Mouse (Mus musculus) macrophage (primary cell): ENCODE data around the gene Eif2s3x. TPM values are rescaled to one million over a fixed set of nuclear protein-coding genes. Genes with fewer than 3 reads are reported as not detected.
"Not testable (repeated sequence)": the region's sequence is repeated elsewhere in the genome, so short reads cannot be mapped to it uniquely, and the experiment has no call there.

Source experiments
- H3K27ac ChIP-seq: fragments of 350-480 bp; formaldehyde crosslinking; 2 replicates; pipeline ENCODE4 v1.9.0; 2021
- H3K36me3 ChIP-seq: fragments of 350-480 bp; formaldehyde crosslinking; 2 replicates; pipeline ENCODE4 v1.9.0; 2021; ENCODE audit errors: inconsistent target
- H3K4me3 ChIP-seq: fragments of 350-480 bp; formaldehyde crosslinking; 2 replicates; pipeline ENCODE4 v1.9.0; 2021; ENCODE audit errors: inconsistent target
- H3K79me2 ChIP-seq: fragments of 350-480 bp; formaldehyde crosslinking; 2 replicates; pipeline ENCODE4 v1.9.0; 2021; ENCODE audit errors: inconsistent target
- WGBS: methylation state at CpG from one replicate; pipeline ENCODE4 v1.1.7; 2026; ENCODE audit warnings: inconsistent platforms; ENCODE audit not compliant: missing documents; 5-methylcytosine and 5-hydroxymethylcytosine counted together
- polyA plus RNA-seq: library from polyadenylated mRNA; stranded (reverse); fragments of 250-400 nt; gene quantifications from 3 replicates; pipeline ENCODE4 v1.2.4, GENCODE M21; 2018; ENCODE audit warnings: inconsistent platforms
- total RNA-seq, 78 experiments: library from RNA; depleted of rRNA; stranded (reverse); fragments of 250-400 nt; gene quantifications; 1 replicate in 9 of 78; 2 replicates in 24 of 78; 3 replicates in 43 of 78; 4 replicates in 2 of 78; pipeline ENCODE4 v1.2.4; 2018; ENCODE audit warnings: inconsistent platforms in 56 of 78

Eif2s3x gene
- 10 to 100 TPM; 16.6 to 37.3 (median 26.2) TPM for total RNA-seq (2018; cell fraction: chromatin; rRNA removed)
- total RNA-seq (2018; cell fraction: cytosol; rRNA removed) = 100 to 1,000 TPM in 20 of 26 experiments, 10 to 100 TPM in 6; 83.6 to 141 (median 113) TPM
- 100 to 1,000 TPM in 2 of 26 experiments, 10 to 100 TPM in 24; 30.5 to 126 (median 55.9) TPM for total RNA-seq (2018; cell fraction: nucleus; rRNA removed)
- polyA plus RNA-seq = 98.9 to 165 TPM (median 134 TPM) in 3 replicates

DNA sequence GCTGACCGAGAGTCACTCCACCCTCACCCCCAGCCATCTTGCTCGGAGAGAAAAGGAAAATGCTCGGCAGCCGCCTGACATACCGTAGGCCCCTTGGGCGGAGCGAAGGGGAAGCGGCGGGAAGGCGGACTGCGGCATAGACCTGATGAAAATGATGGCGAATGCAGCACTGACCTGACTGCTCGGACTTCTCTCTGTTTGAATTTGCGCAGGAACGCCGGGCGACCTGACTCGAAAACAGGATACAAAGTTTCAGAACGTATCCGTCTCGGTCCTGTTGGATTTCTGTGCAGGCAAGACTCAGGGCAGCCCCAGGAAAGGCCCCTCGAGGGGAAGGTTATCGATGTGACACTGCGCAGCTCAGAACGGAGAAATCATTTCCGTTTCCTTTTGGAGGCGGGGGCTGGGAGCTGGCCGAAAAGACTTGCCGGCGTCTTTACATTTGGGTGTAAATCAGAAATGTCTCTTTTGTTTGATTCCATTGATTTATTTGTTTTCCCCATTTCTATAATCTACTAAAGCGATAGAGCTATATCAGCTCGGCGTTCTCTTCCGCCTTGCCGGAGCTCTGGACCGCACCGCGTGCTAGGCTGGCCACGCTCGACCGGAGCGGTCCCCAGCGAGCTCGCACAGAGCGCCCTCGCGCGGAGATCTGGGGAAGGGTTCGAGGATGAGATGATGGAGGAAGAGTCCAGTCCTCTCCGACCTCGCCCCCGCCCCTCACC is at the start of gene Eif2s3x:
Eif2s3x (minus strand) TSS at position 266 of the 725 bp plus-strand sequence.
- H3K27ac ChIP-seq = peak within 1 kb of the TSS; percentile 88
- WGBS = under 1% methylated on average over 41 of the region's 52 CpGs
- H3K79me2 ChIP-seq = peaks cover 46% of the 10 kb centered on the region
- H3K36me3 ChIP-seq = peaks cover 19% of the 10 kb centered on the region
- peak within 1 kb of the TSS; percentile 99 for H3K4me3 ChIP-seq

- peak overlapping the region; percentile 40 for H3K4me3 ChIP-seq
- H3K36me3 ChIP-seq = no peaks in the 10 kb centered on the region
- 48% methylated on average over 12 of the region's 12 CpGs for WGBS
- H3K79me2 ChIP-seq = peaks cover 13% of the 10 kb centered on the region; the same call in 1 of the 2 replicates
- H3K27ac ChIP-seq = no peak overlapping the region
Measured at GRCm38 (mm10) chrX:94235601-94236000, 22.9 kb upstream of the Eif2s3x start.

- Histone ChIP-seq H3K4me3 (peak overlapping the region; percentile 40), H3K79me2 (peaks cover 13% of the 10 kb centered on the region; the same call in 1 of the 2 replicates), H3K36me3 (no peaks in the 10 kb centered on the region), H3K27ac (no peak overlapping the region)
- 26% methylated on average over 13 of the region's 35 CpGs for WGBS
Measured at GRCm38 (mm10) chrX:94235190-94235555, 22.5 kb upstream of the Eif2s3x start.

- Histone ChIP-seq H3K27ac (no peak within 1 kb of the TSS), H3K79me2 (peaks cover 13% of the 10 kb centered on the region; the same call in 1 of the 2 replicates), H3K4me3 (peak within 1 kb of the TSS; percentile 40), H3K36me3 (no peaks in the 10 kb centered on the region)
- WGBS = 13% methylated on average over 46 of the region's 70 CpGs
Measured at GRCm38 (mm10) chrX:94234532-94235189, 22.0 kb upstream of the Eif2s3x start, which contains the start of gene Klhl15. Klhl15 (plus strand) TSS chrX:94234599.

DNA sequence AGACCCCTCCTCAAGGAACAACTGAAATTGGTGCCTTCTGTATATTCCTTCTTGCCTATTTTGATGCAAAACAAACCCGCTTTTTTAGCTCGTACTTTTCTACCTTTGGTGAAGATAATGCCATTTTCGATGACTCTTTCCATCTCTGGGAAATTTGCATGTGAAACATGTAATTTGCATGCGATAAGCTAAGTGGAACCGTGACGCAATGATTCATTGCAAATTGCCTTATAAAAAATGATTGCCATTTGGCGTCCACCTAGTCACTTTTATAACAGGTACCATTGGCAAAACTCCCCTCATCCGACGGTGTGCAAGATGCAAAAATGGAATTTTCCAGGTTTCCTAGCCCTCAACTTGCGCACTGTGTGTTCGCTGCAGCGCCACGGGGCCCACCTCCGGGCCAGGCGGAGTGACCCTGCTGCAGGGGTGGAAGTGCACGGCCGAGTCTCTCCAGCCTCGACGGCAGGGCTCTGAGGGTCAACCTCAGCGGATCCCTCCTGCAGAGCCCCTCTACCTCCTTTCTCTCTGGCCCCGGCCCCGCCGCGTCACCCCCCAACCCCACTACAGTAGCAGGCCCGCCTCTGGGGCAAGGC is 21.4 kb upstream of the Eif2s3x start:
- H3K4me3 ChIP-seq = peak overlapping the region; percentile 30
- peaks cover 13% of the 10 kb centered on the region; the same call in 1 of the 2 replicates for H3K79me2 ChIP-seq
- WGBS = 20% methylated on average over 17 of the region's 25 CpGs
- no peaks in the 10 kb centered on the region for H3K36me3 ChIP-seq
- H3K27ac ChIP-seq = no peak overlapping the region

GRCm38 (mm10) chrX:94233432-94233831 is 20.8 kb upstream of the Eif2s3x start:
- 21% methylated on average over 5 of the region's 5 CpGs for WGBS
- no peak overlapping the region for H3K27ac ChIP-seq
- peaks cover 13% of the 10 kb centered on the region; the same call in 1 of the 2 replicates for H3K79me2 ChIP-seq
- no peak overlapping the region for H3K4me3 ChIP-seq
- no peaks in the 10 kb centered on the region for H3K36me3 ChIP-seq

GRCm38 (mm10) chrX:94213384-94213783 is 722 bp upstream of the Eif2s3x start:
- WGBS = 9% methylated on average over 7 of the region's 7 CpGs
- no peak overlapping the region for H3K27ac ChIP-seq
- H3K36me3 ChIP-seq = peaks cover 13% of the 10 kb centered on the region

GRCm38 (mm10) chrX:94212264-94212596 is 432 bp downstream of the Eif2s3x start:
- Histone ChIP-seq H3K4me3 (peak overlapping the region; percentile 99), H3K36me3 (peaks cover 24% of the 10 kb centered on the region), H3K79me2 (peaks cover 51% of the 10 kb centered on the region), H3K27ac (peak overlapping the region; percentile 88)
- 0% methylated on average over 12 of the region's 12 CpGs for WGBS

More at GRCm38 (mm10) chrX:94213384-94213783, 722 bp upstream of the Eif2s3x start:
- Histone ChIP-seq H3K79me2 (peaks cover 40% of the 10 kb centered on the region), H3K4me3 (peak overlapping the region; percentile 99)

GRCm38 (mm10) chrX:94197789-94198188 is 14.9 kb downstream of the Eif2s3x start:
- H3K79me2 ChIP-seq = no peaks in the 10 kb centered on the region
- WGBS = 90% methylated on average over 4 of the region's 5 CpGs
- H3K4me3 ChIP-seq = no peak overlapping the region
- peaks cover 74% of the 10 kb centered on the region for H3K36me3 ChIP-seq
- no peak overlapping the region for H3K27ac ChIP-seq

GRCm38 (mm10) chrX:94193901-94194300 is 18.8 kb downstream of the Eif2s3x start:
- not testable (repeated sequence) for H3K27ac ChIP-seq, H3K4me3 ChIP-seq, H3K79me2 ChIP-seq
- peaks cover 57% of the 10 kb centered on the region for H3K36me3 ChIP-seq
- 71% methylated on average over 3 of the region's 4 CpGs for WGBS

DNA sequence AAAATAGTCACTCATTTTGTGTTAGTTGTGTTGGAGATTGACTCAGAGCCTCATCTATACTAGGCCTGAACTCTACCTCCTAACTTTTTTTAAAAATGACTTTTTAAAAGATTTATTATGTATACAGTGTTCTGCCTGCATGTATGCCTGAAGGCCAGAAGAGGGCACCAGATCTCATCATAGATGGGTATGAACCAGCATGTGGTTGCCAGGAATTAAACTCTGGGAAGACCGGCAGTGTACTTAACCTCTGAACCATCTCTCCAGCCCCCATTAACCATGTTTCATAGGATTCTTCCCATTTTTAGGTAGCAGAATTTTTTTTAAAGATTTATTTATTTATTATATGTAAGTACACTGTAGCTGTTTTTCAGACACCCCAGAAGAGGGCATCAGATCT is 27.5 kb downstream of the Eif2s3x start:
- 43% methylated on average over 1 of the region's 1 CpGs for WGBS
- H3K36me3 ChIP-seq = no peaks in the 10 kb centered on the region

DNA sequence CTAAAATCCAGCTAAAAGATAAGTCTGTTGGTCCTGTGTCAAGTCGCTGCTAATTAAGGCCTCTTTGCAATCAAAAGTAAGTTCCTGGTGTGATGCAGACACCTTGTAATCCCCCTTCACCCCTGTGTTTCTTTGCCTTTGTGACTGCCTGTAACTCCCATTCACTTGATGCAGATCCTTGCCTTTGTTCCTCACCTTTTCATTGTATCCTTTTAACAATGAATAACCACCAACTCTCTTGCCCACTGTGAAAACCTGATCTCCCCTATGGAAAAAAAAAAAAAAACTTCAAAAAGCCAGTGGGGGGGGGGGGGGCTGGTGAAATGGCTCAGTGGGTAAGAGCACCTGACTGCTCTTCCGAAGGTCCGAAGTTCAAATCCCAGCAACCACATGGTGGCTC is 28.8 kb downstream of the Eif2s3x start:
- Histone ChIP-seq H3K4me3 (no peak overlapping the region), H3K27ac (no peak overlapping the region), H3K36me3 (no peaks in the 10 kb centered on the region), H3K79me2 (no peaks in the 10 kb centered on the region)
- 77% methylated on average over 1 of the region's 3 CpGs for WGBS

More for the DNA sequence above, 27.5 kb downstream of the Eif2s3x start:
- Histone ChIP-seq H3K4me3 (no peak overlapping the region), H3K79me2 (no peaks in the 10 kb centered on the region), H3K27ac (no peak overlapping the region)

GRCm38 (mm10) chrX:94177715-94178340 is 34.8 kb downstream of the Eif2s3x start:
- 1% methylated on average over 40 of the region's 55 CpGs for WGBS
- H3K27ac ChIP-seq = peak overlapping the region; percentile 62
- no peaks in the 10 kb centered on the region for H3K79me2 ChIP-seq
- H3K4me3 ChIP-seq = peak overlapping the region; percentile 48
- H3K36me3 ChIP-seq = no peaks in the 10 kb centered on the region

DNA sequence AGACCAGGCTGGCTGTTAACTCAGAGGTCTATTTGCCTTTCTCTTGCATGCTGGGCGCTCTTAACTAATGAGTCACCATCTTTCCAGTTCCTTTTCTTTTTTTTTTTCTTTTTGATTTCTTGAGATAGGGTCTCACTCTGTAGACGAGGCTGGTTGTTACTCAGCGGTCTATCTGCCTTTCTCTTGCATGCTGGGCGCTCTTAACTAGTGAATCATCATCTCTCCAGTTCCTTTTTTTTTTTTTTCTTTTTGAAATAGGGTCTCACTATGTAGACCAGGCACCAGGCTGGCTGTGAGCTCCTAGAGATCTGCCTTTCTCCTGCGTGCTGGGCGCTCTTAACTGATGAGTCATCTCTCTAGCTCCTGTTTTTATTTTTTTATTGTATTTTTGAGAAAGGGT is 43.3 kb downstream of the Eif2s3x start:
- WGBS = 44% methylated on average over 6 of the region's 6 CpGs

More for the DNA sequence above, 43.3 kb downstream of the Eif2s3x start:
- H3K36me3 ChIP-seq = no peaks in the 10 kb centered on the region
- no peaks in the 10 kb centered on the region for H3K79me2 ChIP-seq
- no peak overlapping the region for H3K4me3 ChIP-seq
- no peak overlapping the region for H3K27ac ChIP-seq
